In the genomic region with DNA sequence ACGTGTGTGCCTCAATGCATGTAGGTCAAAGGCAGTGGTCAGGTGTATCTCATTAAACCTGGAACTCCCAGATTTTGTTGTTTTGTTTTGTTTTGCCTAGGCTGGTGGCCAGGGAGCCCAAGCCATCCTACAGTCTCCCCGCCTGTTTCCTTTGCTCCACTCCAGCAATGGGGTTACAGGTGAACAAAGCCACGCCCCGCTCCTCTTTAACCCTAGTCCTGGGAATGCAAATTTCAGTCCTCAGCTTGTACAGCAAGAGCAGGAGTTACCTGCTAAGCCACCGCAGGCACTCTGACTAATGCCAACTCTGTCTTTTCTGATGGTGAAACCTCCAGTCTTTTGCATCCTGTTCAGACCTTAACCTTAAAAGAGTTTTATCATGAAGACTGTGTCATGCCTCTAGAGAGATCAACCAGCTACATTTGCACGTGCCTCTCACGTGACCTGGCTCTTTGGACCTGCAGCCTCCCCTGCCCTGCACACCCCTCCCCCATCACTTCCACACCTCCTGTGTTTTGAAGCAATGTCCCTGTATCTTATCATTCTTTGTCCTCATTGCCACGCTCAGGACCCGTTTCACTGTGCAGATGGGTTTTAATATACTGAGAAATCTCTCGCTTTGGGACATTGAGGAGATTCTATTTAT, we compare ENCODE assay signal across 27 mouse cellular contexts.
DNase-seq lines count a peak whose midpoint lies in the region; ATAC-seq and TF ChIP-seq lines count a peak whose summit lies in the region.
"Had no signal": no experiment of that assay in that cellular context is flagged by ENCODE, and none has a peak within 500 bp of the region (broad histone marks: within the 10 kb centered on the region; RNA-seq: fewer than 3 reads in every experiment).

No protein-coding gene starts in this region.

- no peak for TF ChIP-seq CTCF in stomach, postnatal 0 days (IDR thresholded peaks at IDR 0.05; ENCODE audit: low read depth)
- TF ChIP-seq CTCF in midbrain, postnatal 0 days (IDR thresholded peaks at IDR 0.05): no peak

- peak; percentile 57 for ATAC-seq in stomach, postnatal 0 days (ENCODE audit: low FRiP score, low TSS enrichment)
- no peak for ATAC-seq in midbrain, postnatal 0 days (ENCODE audit: low FRiP score)
- ATAC-seq: forebrain, embryonic 14.5 days; forebrain, postnatal 0 days; hindbrain, embryonic 16.5 days; inflammation-experienced regulatory T-cells, adult 6 months had no signal

- in situ Hi-C loops in ES-E14 (cut with MboI; ENCODE audit: low sequenced_read_pairs in 2 of 2, unreplicated experiment in 2 of 2): no loop called here

- no peaks in the 10 kb centered on the region for H3K27me3 ChIP-seq in stomach, postnatal 0 days (ENCODE audit: control insufficient read depth, insufficient read depth, low read length)
- H3K27me3 ChIP-seq in midbrain, postnatal 0 days (ENCODE audit: insufficient read depth, low read length): no peaks in the 10 kb centered on the region
- H3K27me3 ChIP-seq: embryonic facial prominence, embryonic 12.5 days; embryonic facial prominence, embryonic 15.5 days; heart, embryonic 12.5 days; heart, embryonic 15.5 days had no signal

- no peaks in the 10 kb centered on the region for H3K36me3 ChIP-seq in ES-E14 (ENCODE audit: control insufficient read depth, insufficient read depth, low read length, poor library complexity, severe bottlenecking)
- H3K36me3 ChIP-seq in stomach, postnatal 0 days (ENCODE audit: control insufficient read depth, insufficient read depth, low read length): no peaks in the 10 kb centered on the region
- H3K36me3 ChIP-seq in midbrain, postnatal 0 days (ENCODE audit: insufficient read depth, low read length): no peaks in the 10 kb centered on the region
- H3K36me3 ChIP-seq: embryonic facial prominence, embryonic 12.5 days; embryonic facial prominence, embryonic 15.5 days; heart, embryonic 12.5 days; heart, embryonic 15.5 days; hindbrain, embryonic 10.5 days; hindbrain, embryonic 13.5 days had no signal

- H3K4me1 ChIP-seq in ES-E14 (ENCODE audit: control insufficient read depth in 2 of 2, insufficient read depth in 2 of 2, low read length in 2 of 2, poor library complexity in 1 of 2): peaks cover 10 to 24% of the 10 kb centered on the region in 2 experiments
- no peaks in the 10 kb centered on the region for H3K4me1 ChIP-seq in stomach, postnatal 0 days (replicated peaks; ENCODE audit: control insufficient read depth, insufficient read depth)
- no peaks in the 10 kb centered on the region for H3K4me1 ChIP-seq in midbrain, postnatal 0 days (ENCODE audit: insufficient read depth, low read length)
- H3K4me1 ChIP-seq: embryonic facial prominence, embryonic 12.5 days; embryonic facial prominence, embryonic 15.5 days; heart, embryonic 12.5 days; heart, embryonic 15.5 days; hindbrain, embryonic 13.5 days had no signal

- peak overlapping the region; percentile 97 for H3K27ac ChIP-seq in ES-E14 (ENCODE audit: insufficient read depth, low read depth, low read length, poor library complexity, severe bottlenecking)
- H3K27ac ChIP-seq in stomach, postnatal 0 days (replicated peaks): no peak overlapping the region
- no peak overlapping the region for H3K27ac ChIP-seq in midbrain, postnatal 0 days (ENCODE audit: low read depth, low read length)
- H3K27ac ChIP-seq: embryonic facial prominence, embryonic 12.5 days; embryonic facial prominence, embryonic 15.5 days; gastrocnemius, adult 2 months; heart, embryonic 15.5 days; hindbrain, embryonic 10.5 days; hindbrain, embryonic 13.5 days had no signal

- peak; percentile 6 for DNase-seq in urinary bladder, adult 18-20 months (ENCODE audit: low spot score in 2 of 2)
- no peak for DNase-seq in urinary bladder, postnatal 25 days (ENCODE audit: low spot score)
- DNase-seq in ES-E14 (ENCODE audit: low read depth, low spot score): peak; percentile 80
- peak; percentile 34 for DNase-seq in stomach, postnatal 0 days (ENCODE audit: low spot score)
- no peak for DNase-seq in thymus, adult 18-20 months
- DNase-seq in embryo, embryonic 9.5 days (ENCODE audit: extremely low spot score): no peak
- no peak for DNase-seq in midbrain, postnatal 0 days (ENCODE audit: low spot score)
- DNase-seq: adrenal gland, postnatal 10 days; adrenal gland, postnatal 36 days; cerebellum, adult 18-20 months; cerebellum, adult 9-10 months; cerebellum, postnatal 14 days; forebrain, postnatal 0 days; gastrocnemius, adult 2 months; gastrocnemius, postnatal 14 days; heart, adult 11 months; heart, postnatal 10 days; heart, postnatal 36 days had no signal

- 53% methylated on average over 10 of the region's 10 CpGs for WGBS in stomach, postnatal 0 days
- 71% methylated on average over 10 of the region's 10 CpGs for whole genome bisulfite sequencing in midbrain, postnatal 0 days

- no peaks in the 10 kb centered on the region for H3K9me3 ChIP-seq in ES-E14 (ENCODE audit: control insufficient read depth, insufficient read depth, low read depth, low read length)
- no peaks in the 10 kb centered on the region for H3K9me3 ChIP-seq in stomach, postnatal 0 days (ENCODE audit: control insufficient read depth, low read length)
- H3K9me3 ChIP-seq in midbrain, postnatal 0 days (ENCODE audit: low read length): no peaks in the 10 kb centered on the region
- H3K9me3 ChIP-seq: embryonic facial prominence, embryonic 12.5 days; embryonic facial prominence, embryonic 15.5 days; heart, embryonic 12.5 days; heart, embryonic 15.5 days; hindbrain, embryonic 10.5 days; hindbrain, embryonic 13.5 days had no signal

- no peak for TF ChIP-seq EP300 in stomach, postnatal 0 days (optimal IDR thresholded peaks at IDR 0.05)

- H3K4me2 ChIP-seq in stomach, postnatal 0 days (replicated peaks; ENCODE audit: low read depth): no peak overlapping the region
- H3K4me2 ChIP-seq in midbrain, postnatal 0 days (ENCODE audit: low read depth, low read length, poor library complexity, severe bottlenecking): no peak overlapping the region
- H3K4me2 ChIP-seq: embryonic facial prominence, embryonic 12.5 days; embryonic facial prominence, embryonic 15.5 days; heart, embryonic 12.5 days; heart, embryonic 15.5 days; hindbrain, embryonic 13.5 days had no signal

- peak overlapping the region; percentile 23; the same call in 1 of the 2 replicates for H3K9ac ChIP-seq in ES-E14 (ENCODE audit: insufficient read depth, low read depth, low read length, poor library complexity, severe bottlenecking)
- no peak overlapping the region for H3K9ac ChIP-seq in stomach, postnatal 0 days (ENCODE audit: low read length)
- no peak overlapping the region for H3K9ac ChIP-seq in midbrain, postnatal 0 days (replicated peaks; ENCODE audit: low read length, poor library complexity, severe bottlenecking)
- H3K9ac ChIP-seq: embryonic facial prominence, embryonic 12.5 days; embryonic facial prominence, embryonic 15.5 days; forebrain, postnatal 0 days; heart, embryonic 12.5 days; heart, embryonic 15.5 days; hindbrain, embryonic 13.5 days had no signal

- H3K4me3 ChIP-seq in ES-E14 (ENCODE audit: insufficient read depth in 1 of 2, low read depth in 1 of 2, low read length in 2 of 2, poor library complexity in 1 of 2, severe bottlenecking in 1 of 2): no peak overlapping the region
- H3K4me3 ChIP-seq in stomach, postnatal 0 days (ENCODE audit: low read depth, low read length): no peak overlapping the region
- H3K4me3 ChIP-seq in midbrain, postnatal 0 days (ENCODE audit: low read depth, low read length): no peak overlapping the region
- H3K4me3 ChIP-seq: embryonic facial prominence, embryonic 12.5 days; embryonic facial prominence, embryonic 15.5 days; gastrocnemius, adult 2 months; heart, embryonic 12.5 days; heart, embryonic 15.5 days; hindbrain, embryonic 10.5 days; hindbrain, embryonic 13.5 days had no signal

TF ChIP-seq in ES-E14, 5 proteins besides CTCF, POLR2A, EP300 and RAD21:
- TF ChIP-seq ZNF384 (IDR thresholded peaks at IDR 0.05; ENCODE audit: low read depth, low read length) (no peak), HCFC1 (IDR thresholded peaks at IDR 0.05; ENCODE audit: borderline replicate concordance, insufficient read depth, low read length) (no peak; the same call in 1 of the 2 replicates)

Comparison
In these comparisons a context has a peak if more than half of its experiments do, and no peak if none do; other contexts are left out.
1. DNase-seq: peak in urinary bladder, adult 18-20 months (2 of 2), ES-E14 (single experiment) and stomach, postnatal 0 days (single experiment); none in urinary bladder, postnatal 25 days (single experiment), thymus, adult 18-20 months (0 of 2), embryo, embryonic 9.5 days (single experiment) and midbrain, postnatal 0 days (single experiment).